Mouse (Mus musculus): ENCODE measurements around the gene Plekhf1.
A peak's percentile ranks its signal among the peaks of the same experiment; 100 is the strongest.

Gene Plekhf1

GRCm38 (mm10) chr7:38184786-38185185, 43.0 kb downstream of the Plekhf1 start:
- DNase-seq = no peak

GRCm38 (mm10) chr7:38184418-38184745, 43.4 kb downstream of the Plekhf1 start:
- no peak for DNase-seq

- DNase-seq = peak; percentile 87 to 94
Observed at GRCm38 (mm10) chr7:38183709-38184417, 44.0 kb downstream of the Plekhf1 start.

- DNase-seq = peak; percentile 53 to 66
Observed at GRCm38 (mm10) chr7:38182962-38183687, 44.7 kb downstream of the Plekhf1 start, which contains the start of gene 1600014C10Rik. 1600014C10Rik (plus strand) TSS chr7:38183217.

- DNase-seq = peak; percentile 86 to 87
Observed at GRCm38 (mm10) chr7:38182596-38182961, 45.2 kb downstream of the Plekhf1 start.

- no peak for DNase-seq
Observed at GRCm38 (mm10) chr7:38181366-38181765, 46.5 kb downstream of the Plekhf1 start.

- DNase-seq = no peak
Observed at GRCm38 (mm10) chr7:38179896-38180295, 47.9 kb downstream of the Plekhf1 start.

GRCm38 (mm10) chr7:38176056-38176455, 51.8 kb downstream of the Plekhf1 start:
- DNase-seq = no peak

GRCm38 (mm10) chr7:38174321-38175148, 53.3 kb downstream of the Plekhf1 start:
- no peak for DNase-seq

GRCm38 (mm10) chr7:38173871-38174270, 53.9 kb downstream of the Plekhf1 start:
- DNase-seq = no peak

GRCm38 (mm10) chr7:38167724-38168141, 60.1 kb downstream of the Plekhf1 start:
- DNase-seq = peak in 1 of 2 experiments; percentile 42

Measured in kidney, postnatal 25 days (tissue).